Mouse (Mus musculus): ENCODE measurements at regions not wholly inside any gene's neighbourhood (a gene's known extent, or its start where the extent isn't known, plus 50 kb on each side); places are given as distances from the start of the nearest gene placed in this dataset.

- DNase-seq (ENCODE audit: low spot score) = no peak
These were observed 1283.5 kb upstream of the Slc10a2 start for GRCm38 (mm10) chr8:6388651-6389050.

GRCm38 (mm10) chr8:6374712-6375111 lies 1269.6 kb upstream of the Slc10a2 start:
- DNase-seq (ENCODE audit: low spot score) = no peak

- no peak for DNase-seq (ENCODE audit: low spot score)
These were observed 1256.3 kb upstream of the Slc10a2 start for GRCm38 (mm10) chr8:6361403-6361942.

DNA sequence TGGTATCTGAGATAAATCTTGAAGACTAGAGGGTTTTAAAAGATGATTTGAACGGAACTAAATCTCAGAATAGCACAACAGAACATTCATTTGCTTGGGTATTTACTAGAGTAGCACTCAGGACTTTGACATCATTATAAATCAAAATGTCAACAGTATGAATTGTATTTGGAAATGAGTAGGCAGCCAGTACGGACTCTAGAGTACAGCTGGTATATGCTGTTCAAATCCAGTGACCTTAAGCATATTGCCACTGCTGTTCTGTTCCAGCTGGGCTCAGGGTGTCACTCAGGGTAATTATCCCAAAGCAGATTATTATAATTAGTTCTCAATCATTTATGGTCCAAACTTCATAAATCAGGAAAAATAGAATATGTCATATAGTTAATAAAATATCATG lies 1252.7 kb upstream of the Slc10a2 start:
- no peak for DNase-seq (ENCODE audit: low spot score)

GRCm38 (mm10) chr8:6350460-6350859 lies 1245.3 kb upstream of the Slc10a2 start:
- DNase-seq (ENCODE audit: low spot score) = no peak

DNA sequence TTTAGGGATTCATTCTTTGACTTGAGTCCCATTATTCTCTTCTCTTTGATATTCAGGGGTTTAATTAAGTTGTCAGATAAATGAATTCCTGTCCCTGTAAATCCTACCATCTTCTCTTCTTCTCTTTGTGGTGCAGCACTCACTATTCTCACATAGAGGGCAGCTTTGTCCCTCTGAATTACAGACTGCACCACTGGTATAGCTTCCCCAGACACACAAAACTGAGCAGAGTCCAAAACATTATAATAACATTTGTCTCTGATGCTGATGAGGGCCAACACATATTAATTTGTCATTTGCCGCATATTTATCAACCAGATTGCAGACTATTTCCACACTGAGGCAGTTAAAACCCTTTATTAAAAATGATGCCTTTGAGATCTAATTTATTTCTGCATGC lies 1244.9 kb upstream of the Slc10a2 start:
- peak; percentile 13 for DNase-seq (ENCODE audit: low spot score)

DNA sequence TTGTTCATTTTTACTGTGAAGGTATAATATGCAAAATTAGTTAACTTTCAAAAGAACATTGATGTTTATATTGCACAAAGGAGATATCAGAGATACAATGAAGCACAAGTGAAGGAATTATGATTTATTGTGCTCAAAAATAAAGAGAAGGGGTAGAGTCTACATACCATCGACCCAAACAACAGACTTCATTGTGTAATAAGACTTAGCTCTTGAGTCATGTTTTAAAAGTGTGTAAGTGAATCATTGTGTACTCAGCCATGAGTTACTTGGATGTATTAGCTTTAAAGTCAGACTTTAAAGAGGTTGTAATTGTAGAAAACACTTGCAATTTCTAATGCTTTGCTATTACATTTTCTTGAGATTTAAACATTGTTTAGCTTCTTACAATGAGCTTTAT lies 1240.6 kb upstream of the Slc10a2 start:
- no peak for DNase-seq (ENCODE audit: low spot score)

DNA sequence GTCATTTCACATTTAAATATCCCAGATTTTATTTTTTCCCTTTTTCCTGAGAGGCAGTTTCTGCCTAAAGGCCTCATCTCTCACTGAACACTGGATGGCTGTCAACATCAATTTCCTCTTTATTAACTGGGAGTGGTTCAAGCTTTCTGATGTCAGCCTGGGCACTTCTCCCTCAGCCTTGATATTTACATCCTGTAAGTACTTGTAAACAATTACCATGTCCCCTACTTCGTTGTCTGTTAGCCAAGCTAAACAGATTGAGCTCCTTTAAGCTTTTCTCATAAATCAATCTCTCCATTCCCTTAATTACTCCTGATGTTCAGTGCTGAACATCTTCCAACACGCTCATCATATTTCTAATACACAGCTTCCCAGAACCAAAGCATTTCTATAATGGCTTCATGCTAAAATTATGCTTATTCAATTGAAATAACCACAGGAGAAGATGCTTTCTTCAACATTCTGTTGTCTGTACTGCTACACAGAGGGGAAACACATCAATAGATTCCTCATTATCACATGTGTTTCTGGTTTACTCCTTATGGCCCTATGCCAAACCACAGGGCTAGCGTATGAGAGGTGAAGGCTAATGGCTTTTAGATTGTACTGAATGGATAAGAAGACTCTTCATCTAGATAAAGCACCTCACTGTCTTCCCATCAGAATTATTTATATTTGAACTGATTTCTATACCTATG lies 1235.2 kb upstream of the Slc10a2 start:
- no peak for DNase-seq (ENCODE audit: low spot score)

DNA sequence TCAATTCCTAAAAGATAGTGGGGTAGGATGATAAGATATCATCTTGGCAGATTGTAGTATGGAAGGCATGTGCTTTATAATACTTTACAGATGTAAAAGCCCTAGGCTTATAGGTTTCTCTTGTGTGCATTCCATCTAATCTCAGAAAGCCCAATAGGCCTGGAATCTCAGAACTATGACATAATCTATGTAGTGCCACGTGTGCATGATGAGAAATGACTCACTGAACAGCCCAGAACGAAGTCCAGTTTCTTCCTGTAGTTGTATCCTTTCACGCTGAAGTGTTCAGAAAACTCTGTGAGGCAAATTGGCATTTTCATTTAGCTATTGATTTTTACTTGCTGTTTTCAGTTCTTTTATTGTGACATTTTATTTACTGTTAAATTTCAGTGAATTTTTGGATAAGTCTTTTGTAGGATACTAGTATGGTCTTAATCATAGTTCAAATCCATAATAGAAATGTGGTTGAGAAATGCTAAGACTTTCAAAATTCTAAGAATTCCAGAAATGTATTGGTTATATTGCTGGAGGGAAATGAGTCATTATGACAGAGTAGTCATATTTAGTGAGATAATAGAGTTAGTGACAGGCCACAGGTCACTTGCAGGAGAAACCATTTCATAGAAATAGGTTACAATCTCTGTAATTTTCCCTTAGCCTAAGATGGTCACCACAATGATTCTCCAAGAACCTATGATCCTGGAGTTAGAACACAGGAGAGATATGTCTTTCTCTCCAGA lies 1229.3 kb upstream of the Slc10a2 start:
- no peak for DNase-seq (ENCODE audit: low spot score)

DNA sequence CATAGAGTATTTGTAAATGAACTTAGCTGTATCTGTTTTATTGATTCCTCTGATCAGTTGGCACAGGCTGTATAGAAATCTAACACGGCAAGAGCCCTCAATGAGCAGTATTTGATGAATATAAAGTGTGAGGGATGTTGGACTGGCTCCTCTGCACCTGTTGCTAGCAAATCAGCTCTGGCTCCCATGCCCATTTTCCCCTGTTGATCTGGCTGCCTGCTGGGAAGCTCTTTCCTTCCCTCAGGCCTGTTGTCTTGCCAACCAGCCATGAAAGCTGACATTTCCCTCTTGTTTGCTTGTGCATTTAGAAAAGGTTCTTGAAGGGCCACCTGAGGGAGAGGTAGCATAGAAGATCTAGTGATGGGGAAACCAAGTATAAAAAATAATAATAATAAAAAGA lies 1216.2 kb upstream of the Slc10a2 start:
- no peak for DNase-seq (ENCODE audit: low spot score)

- no peak for DNase-seq (ENCODE audit: low spot score)
These were observed 1210.2 kb upstream of the Slc10a2 start for GRCm38 (mm10) chr8:6315162-6315845.

DNA sequence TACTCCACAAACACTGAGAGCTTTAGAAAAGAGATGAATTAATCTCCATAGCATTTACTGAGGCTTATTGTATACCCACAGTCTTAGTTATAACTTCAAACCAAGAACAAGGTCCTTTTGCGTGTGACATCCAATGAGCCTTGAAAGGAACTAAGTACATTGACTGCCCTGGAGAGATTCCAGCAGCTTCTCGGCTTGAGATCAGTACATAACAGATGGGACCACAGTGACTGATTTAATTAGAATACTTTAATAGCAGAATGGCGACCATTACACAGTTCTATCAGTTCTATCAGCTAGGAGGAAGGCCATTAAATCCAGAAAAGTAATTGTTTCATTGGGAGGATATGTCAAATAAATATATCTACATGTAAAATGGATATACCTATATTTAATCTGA lies 1183.7 kb upstream of the Slc10a2 start:
- peak; percentile 8 for DNase-seq (ENCODE audit: low spot score)

- no peak for DNase-seq (ENCODE audit: low spot score)
These were observed 1174.8 kb upstream of the Slc10a2 start for GRCm38 (mm10) chr8:6279903-6280302.

Data from layer of hippocampus, adult 9-10 months (tissue).